Mouse (Mus musculus) stomach, postnatal 0 days (tissue): Measurements from ENCODE around the gene Aamp. TPM values are rescaled to one million over a fixed set of nuclear protein-coding genes. Genes with fewer than 3 reads are reported as not detected.

Source experiments
- ATAC-seq: fragments of 200-750 bp; cut with Nextera tagmentation; 2 replicates; pipeline ENCODE4 v1.8.0; 2017; ENCODE audit not compliant: low FRiP score, low TSS enrichment
- DNase-seq: peaks from one replicate; pipeline ENCODE4 v3.0.0-alpha.2; 2016; ENCODE audit warnings: low spot score
- H3K27ac ChIP-seq: fragments of 300-500 bp; sonication (generic); replicated peaks from 2 replicates; pipeline ENCODE4 v1.5.1; 2014; ENCODE audit warnings: mild to moderate bottlenecking, control low read depth
- H3K27me3 ChIP-seq: fragments of 300-500 bp; sonication (generic); 2 replicates; pipeline ENCODE4 v1.6.1; 2014; ENCODE audit warnings: low read length; ENCODE audit not compliant: control insufficient read depth, insufficient read depth
- H3K36me3 ChIP-seq: fragments of 300-500 bp; sonication (generic); 2 replicates; pipeline ENCODE4 v1.6.1; 2014; ENCODE audit warnings: low read length, mixed read lengths; ENCODE audit not compliant: control insufficient read depth, insufficient read depth
- H3K4me1 ChIP-seq: fragments of 300-500 bp; sonication (generic); replicated peaks from 2 replicates; pipeline ENCODE4 v1.6.1; 2014; ENCODE audit warnings: antibody characterized with exemption; ENCODE audit not compliant: control insufficient read depth, insufficient read depth
- H3K4me2 ChIP-seq: fragments of 300-500 bp; sonication (generic); replicated peaks from 2 replicates; pipeline ENCODE4 v1.6.1; 2014; ENCODE audit warnings: low read depth, mild to moderate bottlenecking, control low read depth, moderate library complexity
- H3K4me3 ChIP-seq: fragments of 300-500 bp; sonication (generic); 2 replicates; pipeline ENCODE4 v1.5.1; 2014; ENCODE audit warnings: low read depth, low read length, control low read depth
- H3K9ac ChIP-seq: fragments of 300-500 bp; sonication (generic); 2 replicates; pipeline ENCODE4 v1.6.1; 2014; ENCODE audit warnings: mild to moderate bottlenecking, low read length, control low read depth, mixed read lengths
- H3K9me3 ChIP-seq: fragments of 300-500 bp; sonication (generic); 2 replicates; pipeline ENCODE4 v1.6.1; 2016; ENCODE audit warnings: low read length; ENCODE audit not compliant: control insufficient read depth
- CTCF ChIP-seq: IDR thresholded peaks from 2 replicates; pipeline ENCODE4 v1.5.1; 2016; ENCODE audit warnings: antibody characterized with exemption, low read depth, mild to moderate bottlenecking, moderate library complexity
- EP300 ChIP-seq: optimal IDR thresholded peaks from 2 replicates; pipeline ENCODE3; 2016; ENCODE audit warnings: antibody characterized with exemption
- WGBS: fragments of 180-500 bp; shearing (Covaris S2); extraction: QIAGEN DNeasy Blood & Tissue Kit; methylation state at CpG from one replicate; pipeline ENCODE4 v1.1.7; 2014; 5-methylcytosine and 5-hydroxymethylcytosine counted together
- polyA plus RNA-seq: library from polyadenylated mRNA; unstranded; fragments of >200 nt; fragmentation: Nextera tagmentation; extraction: Ambion mirVana; gene quantifications from 2 replicates; pipeline ENCODE4 v1.2.1, GENCODE M21; 2015

The Aamp gene
- polyA plus RNA-seq, 1 experiment from 2014 or later: 157 TPM

- Histone ChIP-seq H3K9ac (no peak overlapping the region), H3K27me3 (no peaks in the 10 kb centered on the region), H3K9me3 (no peaks in the 10 kb centered on the region), H3K4me3 (no peak overlapping the region), H3K36me3 (no peaks in the 10 kb centered on the region), H3K27ac (peak overlapping the region; percentile 78), H3K4me1 (0 out of 2 replicates have a peak, but pooled peaks cover 7% of the 10 kb centered on the region), H3K4me2 (peak overlapping the region; percentile 23)
- WGBS: 8% methylated on average over 6 of the region's 6 CpGs
- TF ChIP-seq EP300: no peak
- no peak for TF ChIP-seq CTCF
- ATAC-seq: peak; percentile 38
- DNase-seq: peak; percentile 46
Measured at GRCm38 (mm10) chr1:74240311-74240710, 44.2 kb downstream of the Aamp start.

- peak overlapping the region; percentile 77 for H3K4me2 ChIP-seq
- ATAC-seq (no peak), DNase-seq (no peak)
- TF ChIP-seq EP300: no peak
- no peak for TF ChIP-seq CTCF
- no peaks in the 10 kb centered on the region for H3K9me3 ChIP-seq
- H3K27me3 ChIP-seq: no peaks in the 10 kb centered on the region
- 24% methylated on average over 11 of the region's 11 CpGs for WGBS
- peak overlapping the region; percentile 78 for H3K27ac ChIP-seq
- H3K4me1 ChIP-seq: 0 out of 2 replicates have a peak, but pooled peaks cover 7% of the 10 kb centered on the region
- H3K36me3 ChIP-seq: no peaks in the 10 kb centered on the region
- H3K4me3 ChIP-seq: peak overlapping the region; percentile 23
- H3K9ac ChIP-seq: peak overlapping the region; percentile 41
Measured at GRCm38 (mm10) chr1:74239618-74240017, 44.9 kb downstream of the Aamp start.

GRCm38 (mm10) chr1:74239162-74239561 lies 45.4 kb downstream of the Aamp start:
- Histone ChIP-seq H3K9me3 (no peaks in the 10 kb centered on the region), H3K27me3 (no peaks in the 10 kb centered on the region), H3K9ac (0 out of 2 replicates have a peak overlapping the region, but pooled peaks have one; percentile 41), H3K4me3 (peak overlapping the region; percentile 23), H3K36me3 (no peaks in the 10 kb centered on the region), H3K27ac (peak overlapping the region; percentile 78), H3K4me2 (peak overlapping the region; percentile 77), H3K4me1 (0 out of 2 replicates have a peak, but pooled peaks cover 7% of the 10 kb centered on the region)
- DNase-seq: no peak
- 29% methylated on average over 7 of the region's 7 CpGs for WGBS
- no peak for ATAC-seq
- TF ChIP-seq CTCF (no peak), EP300 (no peak)

- DNase-seq: no peak
- H3K4me3 ChIP-seq: peak overlapping the region; percentile 99
- H3K9me3 ChIP-seq: no peaks in the 10 kb centered on the region
- ATAC-seq: no peak
- H3K36me3 ChIP-seq: no peaks in the 10 kb centered on the region
- TF ChIP-seq CTCF (no peak), EP300 (no peak)
- peak overlapping the region; percentile 77 for H3K4me2 ChIP-seq
- H3K27ac ChIP-seq: peak overlapping the region; percentile 98
- WGBS: 37% methylated on average over 1 of the region's 1 CpGs
- H3K9ac ChIP-seq: peak overlapping the region; percentile 98; the same call in 1 of the 2 replicates
- no peaks in the 10 kb centered on the region for H3K27me3 ChIP-seq
- H3K4me1 ChIP-seq: 0 out of 2 replicates have a peak, but pooled peaks cover 7% of the 10 kb centered on the region
Measured at GRCm38 (mm10) chr1:74238136-74238535, 46.4 kb downstream of the Aamp start.

GRCm38 (mm10) chr1:74237671-74238070 lies 46.9 kb downstream of the Aamp start:
- H3K4me2 ChIP-seq: peak overlapping the region; percentile 77
- peak overlapping the region; percentile 98 for H3K9ac ChIP-seq
- H3K36me3 ChIP-seq: no peaks in the 10 kb centered on the region
- DNase-seq (no peak), ATAC-seq (no peak)
- H3K4me1 ChIP-seq: 0 out of 2 replicates have a peak, but pooled peaks cover 7% of the 10 kb centered on the region
- no peaks in the 10 kb centered on the region for H3K27me3 ChIP-seq
- H3K27ac ChIP-seq: peak overlapping the region; percentile 98
- H3K4me3 ChIP-seq: peak overlapping the region; percentile 99
- 16% methylated on average over 5 of the region's 5 CpGs for whole genome bisulfite sequencing
- H3K9me3 ChIP-seq: no peaks in the 10 kb centered on the region
- TF ChIP-seq EP300: no peak
- TF ChIP-seq CTCF: no peak

GRCm38 (mm10) chr1:74236590-74237317 lies 47.8 kb downstream of the Aamp start:
- no peak for TF ChIP-seq EP300
- no peak for TF ChIP-seq CTCF
- Histone ChIP-seq H3K4me2 (peak overlapping the region; percentile 77), H3K27me3 (no peaks in the 10 kb centered on the region), H3K27ac (peak overlapping the region; percentile 98), H3K4me1 (0 out of 2 replicates have a peak, but pooled peaks cover 7% of the 10 kb centered on the region), H3K36me3 (no peaks in the 10 kb centered on the region), H3K9ac (peak overlapping the region; percentile 98), H3K9me3 (no peaks in the 10 kb centered on the region), H3K4me3 (peak overlapping the region; percentile 99)
- WGBS: under 1% methylated on average over 44 of the region's 57 CpGs
- ATAC-seq (peak; percentile 62), DNase-seq (peak; percentile 75)
